Mouse (Mus musculus) cerebellum, adult 11-12 months (tissue): Measurements from ENCODE around the gene Snapin.

ENCODE experiments used
- DNase-seq: peaks from one replicate; pipeline ENCODE4 v3.0.0; 2022

Snapin gene

DNA sequence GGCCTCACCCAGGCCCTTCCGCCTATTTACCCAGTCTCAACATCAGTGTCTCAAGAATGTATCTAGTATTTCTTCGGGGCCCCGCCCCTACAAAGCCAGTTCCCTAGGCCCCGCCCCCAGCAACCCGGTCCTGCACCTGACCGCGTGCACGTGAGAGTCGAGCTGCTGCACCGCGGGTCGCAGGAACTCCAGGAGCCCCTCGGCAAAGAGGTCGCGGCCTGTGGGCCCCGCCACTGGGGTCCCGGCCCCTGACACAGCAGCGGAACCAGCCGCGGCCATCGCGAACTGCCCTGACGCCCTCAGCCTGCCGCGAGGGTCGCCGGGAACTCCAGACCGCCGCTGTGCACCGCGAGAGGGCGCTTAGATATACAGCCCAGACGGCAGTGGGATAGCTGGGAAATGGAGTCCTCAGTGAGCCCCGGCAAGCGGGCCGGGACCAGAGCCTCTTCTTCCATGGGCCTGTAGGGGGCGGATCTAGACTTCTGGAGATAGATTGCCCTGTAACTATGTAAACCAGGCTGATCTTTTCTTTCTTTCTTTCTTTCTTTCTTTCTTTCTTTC lies at the start of gene Snapin:
Gene Snapin, minus strand, starts transcription at position 338 of the 561 bp plus-strand sequence.
- peak; percentile 94 for DNase-seq

GRCm38 (mm10) chr3:90537905-90538296 lies 47.1 kb upstream of the Snapin start:
- no peak for DNase-seq

DNA sequence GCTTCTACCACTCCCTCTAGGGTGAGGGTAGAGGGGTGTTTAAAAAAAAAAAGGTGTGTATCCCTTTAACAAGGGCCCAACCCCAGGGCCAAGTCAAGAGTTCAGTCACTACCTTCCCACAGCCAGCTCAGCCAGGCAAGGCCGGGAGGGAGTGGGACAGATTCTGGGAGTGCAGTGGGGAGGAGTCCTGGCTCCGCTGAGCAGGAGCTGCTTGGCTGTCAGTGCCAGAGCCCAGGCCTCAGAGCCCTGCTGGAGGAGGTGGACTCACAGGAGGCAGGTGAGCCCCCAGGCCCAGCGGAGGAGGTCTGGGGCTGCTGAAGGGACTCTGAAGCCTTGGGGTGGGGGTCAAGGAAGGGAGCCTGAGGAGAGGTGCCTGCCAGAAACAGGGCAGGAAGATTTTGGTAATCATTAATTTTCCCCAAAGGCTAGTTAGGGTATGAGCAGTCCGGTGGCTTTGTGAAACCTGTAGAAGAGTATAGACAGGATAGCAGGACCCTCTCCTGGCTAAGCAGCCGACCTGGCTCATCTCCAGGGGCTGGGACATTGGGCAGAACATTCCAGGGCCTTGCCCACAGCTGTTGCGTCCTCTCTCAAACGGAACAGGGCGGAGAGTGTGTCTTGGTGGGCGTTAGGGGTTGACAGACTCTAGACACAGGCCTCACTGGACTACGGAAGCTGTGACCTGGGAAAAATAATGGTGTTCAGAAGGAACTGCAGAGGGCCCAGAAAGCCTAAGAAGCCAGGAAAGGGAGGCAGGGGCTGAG lies 46.5 kb upstream of the Snapin start, which contains the start of gene S100a16:
Gene S100a16, plus strand, starts transcription at position 114 of the 764 bp plus-strand sequence.
- DNase-seq, result peak; percentile 78

- DNase-seq, result no peak
Observed at GRCm38 (mm10) chr3:90535446-90535845, 44.6 kb upstream of the Snapin start.

GRCm38 (mm10) chr3:90531713-90532112 lies 40.9 kb upstream of the Snapin start:
- DNase-seq, result no peak

GRCm38 (mm10) chr3:90527291-90527873 lies 36.5 kb upstream of the Snapin start:
- no peak for DNase-seq

GRCm38 (mm10) chr3:90526580-90526979 lies 35.7 kb upstream of the Snapin start, which contains the start of gene S100a14:
TSS of gene S100a14 (plus strand) at chr3:90526856.
- DNase-seq, result no peak

DNA sequence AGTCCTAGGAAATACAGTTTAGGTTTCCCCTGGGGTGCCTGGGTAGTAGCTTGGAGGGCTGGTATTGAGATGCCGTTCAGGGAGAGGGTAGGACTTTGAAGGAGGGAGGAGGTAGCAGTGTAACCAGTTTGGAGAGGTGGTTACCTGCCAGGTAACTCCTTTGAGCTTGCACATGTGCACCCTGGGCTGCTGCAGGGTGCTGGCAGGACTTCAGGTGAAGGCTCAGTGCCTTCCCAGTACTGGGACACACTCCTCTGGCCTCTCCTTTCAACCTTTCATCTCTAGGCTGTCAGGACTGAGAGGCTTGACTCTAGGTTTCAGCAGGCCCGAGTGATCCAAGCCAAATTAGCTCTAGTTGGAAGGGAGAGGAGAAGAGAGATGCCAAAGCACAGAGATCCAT lies 35.2 kb upstream of the Snapin start:
- no peak for DNase-seq

- DNase-seq, result peak; percentile 17
Observed at GRCm38 (mm10) chr3:90525421-90525820, 34.6 kb upstream of the Snapin start.

- no peak for DNase-seq
Observed at GRCm38 (mm10) chr3:90517711-90518110, 26.9 kb upstream of the Snapin start.

GRCm38 (mm10) chr3:90515789-90516188 lies 25.0 kb upstream of the Snapin start:
- DNase-seq, result no peak

- DNase-seq, result peak; percentile 12
Observed at GRCm38 (mm10) chr3:90515242-90515641, 24.4 kb upstream of the Snapin start.

- no peak for DNase-seq
Observed at GRCm38 (mm10) chr3:90514691-90515090, 23.9 kb upstream of the Snapin start.

GRCm38 (mm10) chr3:90513796-90514590 lies 23.2 kb upstream of the Snapin start, which contains the start of the genes S100a1 and S100a13:
TSS of gene S100a1 (minus strand) at chr3:90514392.
TSS of gene S100a13 (plus strand) at chr3:90514435.
- DNase-seq, result peak; percentile 52

DNA sequence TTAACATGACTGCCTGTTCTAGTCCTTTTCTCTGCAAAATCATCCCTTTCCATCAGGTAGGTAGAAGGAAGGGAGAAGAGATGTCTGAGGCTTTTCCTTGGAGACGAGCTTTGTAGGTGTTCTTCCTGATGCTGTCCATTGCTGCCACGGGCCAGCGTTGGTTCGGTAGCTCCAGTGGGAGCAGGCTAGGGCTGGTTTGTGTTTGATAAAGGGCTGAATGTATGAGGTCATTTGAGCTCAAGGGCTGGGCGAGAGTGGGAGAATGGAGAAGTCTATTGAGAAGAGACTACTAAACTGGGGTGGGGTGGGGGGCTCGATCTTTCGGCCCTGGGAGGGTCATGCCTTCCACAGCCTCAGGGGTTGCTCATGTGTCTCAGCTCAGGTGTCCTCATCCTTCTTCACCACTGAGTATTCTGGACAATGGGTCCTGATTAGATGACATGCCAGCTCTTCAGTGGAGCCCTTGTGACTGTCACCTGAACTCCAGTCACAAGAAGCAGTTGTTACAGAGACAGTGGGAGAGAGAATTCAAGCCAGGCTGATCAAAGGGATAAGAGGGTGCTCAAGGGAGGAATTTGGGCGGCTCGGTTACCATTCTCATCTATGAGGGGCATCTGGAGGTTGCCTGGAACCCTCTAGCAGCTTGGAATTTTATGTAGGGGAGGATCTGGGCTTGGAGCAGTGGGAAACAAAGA lies 22.3 kb upstream of the Snapin start:
- DNase-seq, result no peak

DNA sequence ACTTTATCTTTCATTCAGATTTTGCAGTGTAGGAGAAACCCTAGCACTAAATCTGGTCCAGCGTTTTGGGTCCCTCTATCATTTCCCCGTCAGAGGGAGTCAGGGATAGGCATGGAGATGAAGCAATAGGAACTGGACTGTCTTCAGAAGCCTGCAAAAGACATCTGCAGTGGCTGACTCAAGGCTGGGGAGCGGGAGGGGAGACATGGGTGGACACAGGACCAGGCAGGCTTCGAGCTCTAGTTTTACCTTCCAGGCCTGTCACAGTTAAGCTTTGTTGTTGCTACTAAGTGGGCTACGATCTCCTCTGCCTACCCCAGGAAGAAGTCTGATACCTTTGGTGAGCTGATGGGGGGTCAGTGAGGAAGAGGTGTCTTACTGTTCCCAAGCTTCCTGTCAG lies 21.4 kb upstream of the Snapin start:
- DNase-seq, result no peak

- DNase-seq, result no peak
Observed at GRCm38 (mm10) chr3:90509747-90510123, 18.9 kb upstream of the Snapin start.

GRCm38 (mm10) chr3:90508950-90509746 lies 18.3 kb upstream of the Snapin start, which contains the start of gene Chtop:
TSS of gene Chtop (minus strand) at chr3:90509498.
- peak; percentile 98 for DNase-seq

DNA sequence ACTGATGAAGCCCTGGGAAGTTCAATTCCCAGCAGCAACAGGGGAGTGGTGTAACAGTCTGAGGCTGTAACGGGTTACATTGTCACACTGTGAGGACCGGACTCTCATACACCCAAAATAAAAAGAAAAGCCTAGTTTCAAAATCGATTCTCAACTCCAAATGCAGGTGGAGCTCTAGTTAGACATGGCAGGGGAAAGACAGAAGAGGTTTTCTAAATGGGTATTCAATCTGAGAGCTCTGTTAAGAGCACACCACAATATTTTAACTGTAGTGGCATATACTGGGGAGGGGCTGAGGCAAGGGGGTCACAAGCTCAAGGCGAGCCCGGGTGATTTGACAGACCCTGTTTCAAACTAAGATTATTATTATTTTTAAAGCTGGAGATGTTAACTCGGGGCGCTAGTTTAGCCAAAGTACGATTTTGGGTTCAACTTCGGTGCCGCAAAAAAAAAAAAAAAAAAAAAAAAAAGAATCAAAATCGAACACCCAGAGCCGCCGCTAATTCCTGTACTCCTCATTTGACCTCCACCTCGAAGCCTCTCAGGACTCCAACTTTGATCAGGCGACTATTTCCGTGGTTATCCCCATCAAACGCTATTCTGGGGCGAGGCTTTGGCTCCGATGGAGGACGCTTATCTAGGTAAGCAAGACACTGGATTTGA lies 17.6 kb upstream of the Snapin start:
- no peak for DNase-seq

- no peak for DNase-seq
Observed at GRCm38 (mm10) chr3:90506362-90506761, 15.5 kb upstream of the Snapin start.

DNA sequence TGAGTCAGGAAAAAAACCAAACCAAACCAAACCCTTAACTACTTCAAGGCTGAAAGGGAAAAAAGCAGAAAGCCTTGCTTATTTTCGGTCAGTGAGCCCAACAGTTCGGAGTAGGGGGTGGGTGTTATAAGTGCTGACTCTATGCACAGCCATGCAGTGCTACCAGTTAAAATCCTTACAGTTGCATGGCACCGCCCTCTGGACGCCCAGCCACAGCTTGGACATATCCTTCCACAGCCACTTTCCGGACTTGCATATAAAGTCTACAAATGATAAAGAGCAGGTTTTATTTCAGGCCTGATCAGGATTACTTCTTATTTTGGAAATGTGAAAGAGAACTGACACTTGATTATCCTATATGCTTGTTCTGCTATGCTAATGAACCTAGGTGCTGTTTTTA lies 14.4 kb upstream of the Snapin start:
- no peak for DNase-seq
